Mouse (Mus musculus) testis, adult 2 months (tissue): ENCODE measurements around the gene Ulbp1.
A peak's percentile ranks its signal among the peaks of the same experiment; 100 is the strongest.
"Not testable (repeated sequence)": the region's sequence is repeated elsewhere in the genome, so short reads cannot be mapped to it uniquely, and the experiment has no call there.

Experiments
- CTCF ChIP-seq: fragments of 200-500 bp; IDR thresholded peaks from 2 replicates; pipeline ENCODE4 v1.5.1; 2012; ENCODE audit warnings: low read depth, mild to moderate bottlenecking, inconsistent platforms, low read length, moderate library complexity; ENCODE audit not compliant: control insufficient read depth, insufficient read depth, insufficient replicate concordance
- POLR2A ChIP-seq: fragments of 200-500 bp; IDR thresholded peaks from 2 replicates; pipeline ENCODE4 v1.6.1; 2012; ENCODE audit warnings: low read depth, mild to moderate bottlenecking, inconsistent platforms, low read length, moderate library complexity; ENCODE audit not compliant: control insufficient read depth

GRCm38 (mm10) chr10:7469716-7470414 lies 3.6 kb downstream of the Ulbp1 start:
- TF ChIP-seq POLR2A = not testable (repeated sequence)
- TF ChIP-seq CTCF = peak; percentile 11; the same call in 1 of the 2 replicates
